Mouse (Mus musculus) liver, postnatal 0 days (tissue): ENCODE results near the gene Tshz2. TPM values are rescaled to one million over a fixed set of nuclear protein-coding genes. Genes with fewer than 3 reads are reported as not detected.

Experiments used
- ATAC-seq: fragments of 200-750 bp; cut with Nextera tagmentation; 2 replicates; pipeline ENCODE4 v1.8.0; 2017; ENCODE audit warnings: mild to moderate bottlenecking, moderate library complexity
- DNase-seq: peaks from one replicate; pipeline ENCODE4 v3.0.0-alpha.2; 2016
- H3K27ac ChIP-seq: fragments of 300-500 bp; sonication (generic); 2 replicates; pipeline ENCODE4 v1.5.1; 2014; ENCODE audit warnings: antibody characterized with exemption, moderate library complexity, mild to moderate bottlenecking, low read depth
- H3K27me3 ChIP-seq: fragments of 300-500 bp; sonication (generic); 2 replicates; pipeline ENCODE4 v1.6.1; 2014; ENCODE audit warnings: low read length, control low read depth, mixed read lengths; ENCODE audit not compliant: insufficient read depth
- H3K36me3 ChIP-seq: fragments of 300-500 bp; sonication (generic); replicated peaks from 2 replicates; pipeline ENCODE4 v1.6.1; 2014; ENCODE audit warnings: mild to moderate bottlenecking, control low read depth, low read length, moderate library complexity, mixed read lengths; ENCODE audit not compliant: insufficient read depth
- H3K4me1 ChIP-seq: fragments of 300-500 bp; sonication (generic); 2 replicates; pipeline ENCODE4 v1.6.1; 2014; ENCODE audit warnings: antibody characterized with exemption, mild to moderate bottlenecking, control low read depth; ENCODE audit not compliant: insufficient read depth
- H3K4me2 ChIP-seq: fragments of 300-500 bp; sonication (generic); 2 replicates; pipeline ENCODE4 v1.6.1; 2014; ENCODE audit warnings: low read depth, mild to moderate bottlenecking, low read length, moderate library complexity, mixed read lengths
- H3K4me3 ChIP-seq: fragments of 300-500 bp; sonication (generic); 2 replicates; pipeline ENCODE4 v1.5.1; 2014; ENCODE audit warnings: low read depth, low read length
- H3K9ac ChIP-seq: fragments of 300-500 bp; sonication (generic); replicated peaks from 2 replicates; pipeline ENCODE4 v1.6.1; 2014; ENCODE audit warnings: mild to moderate bottlenecking, moderate library complexity
- H3K9me3 ChIP-seq: fragments of 300-500 bp; sonication (generic); 2 replicates; pipeline ENCODE4 v1.6.1; 2016; ENCODE audit warnings: mild to moderate bottlenecking, control low read depth, low read length, mixed read lengths
- CTCF ChIP-seq: sonication (generic); IDR thresholded peaks from 2 replicates; pipeline ENCODE4 v1.5.1; 2016; ENCODE audit warnings: antibody characterized with exemption, low read depth
- EP300 ChIP-seq: IDR thresholded peaks from 2 replicates; pipeline ENCODE4 v1.6.1; 2016; ENCODE audit warnings: antibody characterized with exemption, low read depth, mild to moderate bottlenecking
- WGBS: fragments of 180-500 bp; shearing (Covaris S2); extraction: QIAGEN DNeasy Blood & Tissue Kit; methylation state at CpG from one replicate; pipeline ENCODE4 v1.1.7; 2014; ENCODE audit not compliant: insufficient replicate concordance; 5-methylcytosine and 5-hydroxymethylcytosine counted together
- polyA plus RNA-seq: library from polyadenylated mRNA; unstranded; fragments of >200 nt; fragmentation: Nextera tagmentation; extraction: Ambion mirVana; gene quantifications from 2 replicates; pipeline ENCODE4 v1.2.1, GENCODE M21; 2015

The Tshz2 gene
- polyA plus RNA-seq, 1 experiment from 2014 or later = 1.5 TPM

DNA sequence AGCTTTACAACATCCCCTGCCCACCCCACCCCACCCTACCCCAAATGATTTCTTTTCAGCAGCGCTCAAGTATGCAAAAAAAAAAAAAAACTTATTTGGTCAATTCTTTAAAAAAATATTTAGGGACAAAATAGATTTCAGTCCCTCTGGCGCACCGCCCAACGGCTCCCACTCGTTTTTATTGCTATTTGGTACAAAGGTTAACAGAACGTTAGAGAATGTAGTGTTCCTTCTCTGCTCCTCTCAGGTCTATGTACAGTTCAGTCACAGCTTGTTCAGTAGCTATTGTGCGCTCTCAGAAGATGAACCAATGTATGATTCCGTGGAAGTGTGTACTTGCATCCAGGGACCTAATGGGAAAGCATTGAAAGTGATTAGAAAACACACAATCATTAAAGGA lies 477.5 kb downstream of the Tshz2 start:
- no peak overlapping the region for H3K4me3 ChIP-seq
- WGBS = 70% methylated on average over 8 of the region's 8 CpGs
- DNase-seq (no peak), ATAC-seq (peak; percentile 29; the same call in 1 of the 2 replicates)
- H3K36me3 ChIP-seq = peaks cover 76% of the 10 kb centered on the region
- H3K9me3 ChIP-seq = no peaks in the 10 kb centered on the region
- no peaks in the 10 kb centered on the region for H3K27me3 ChIP-seq
- no peak overlapping the region for H3K27ac ChIP-seq
- TF ChIP-seq CTCF = no peak
- TF ChIP-seq EP300 = no peak
- H3K4me1 ChIP-seq = no peaks in the 10 kb centered on the region
- no peak overlapping the region for H3K4me2 ChIP-seq
- no peak overlapping the region for H3K9ac ChIP-seq

- Histone ChIP-seq H3K4me1 (peaks cover 16% of the 10 kb centered on the region), H3K9me3 (no peaks in the 10 kb centered on the region), H3K27ac (no peak overlapping the region), H3K4me3 (no peak overlapping the region), H3K4me2 (no peak overlapping the region), H3K27me3 (no peaks in the 10 kb centered on the region), H3K9ac (no peak overlapping the region), H3K36me3 (peaks cover 85% of the 10 kb centered on the region)
- 31% methylated on average over 4 of the region's 4 CpGs for WGBS
- DNase-seq (peak; percentile 73), ATAC-seq (peak; percentile 65)
- TF ChIP-seq CTCF = peak; percentile 89
- TF ChIP-seq EP300 = no peak
These were observed 484.0 kb downstream of the Tshz2 start for GRCm38 (mm10) chr2:170116704-170117281.

- Histone ChIP-seq H3K4me2 (no peak overlapping the region), H3K27ac (no peak overlapping the region), H3K9me3 (no peaks in the 10 kb centered on the region), H3K36me3 (peaks cover 62% of the 10 kb centered on the region), H3K27me3 (no peaks in the 10 kb centered on the region), H3K9ac (no peak overlapping the region), H3K4me1 (peaks cover 24% of the 10 kb centered on the region), H3K4me3 (no peak overlapping the region)
- ATAC-seq (no peak), DNase-seq (no peak)
- WGBS = 81% methylated on average over 19 of the region's 19 CpGs
- no peak for TF ChIP-seq EP300
- no peak for TF ChIP-seq CTCF
These were observed 487.6 kb downstream of the Tshz2 start for GRCm38 (mm10) chr2:170120139-170121027.

Other genes with a start within 250 kb of the Tshz2 start
- gene Gm11011, start 45.3 kb upstream of the Tshz2 start, polyA plus RNA-seq = not detected in 2 replicates